Mouse (Mus musculus) ovary, postnatal 14 days (tissue): ENCODE measurements around the gene Elp4.

Source experiments
- DNase-seq: peaks from one replicate; pipeline ENCODE4 v3.0.0; 2022; ENCODE audit warnings: low spot score

The Elp4 gene

DNA sequence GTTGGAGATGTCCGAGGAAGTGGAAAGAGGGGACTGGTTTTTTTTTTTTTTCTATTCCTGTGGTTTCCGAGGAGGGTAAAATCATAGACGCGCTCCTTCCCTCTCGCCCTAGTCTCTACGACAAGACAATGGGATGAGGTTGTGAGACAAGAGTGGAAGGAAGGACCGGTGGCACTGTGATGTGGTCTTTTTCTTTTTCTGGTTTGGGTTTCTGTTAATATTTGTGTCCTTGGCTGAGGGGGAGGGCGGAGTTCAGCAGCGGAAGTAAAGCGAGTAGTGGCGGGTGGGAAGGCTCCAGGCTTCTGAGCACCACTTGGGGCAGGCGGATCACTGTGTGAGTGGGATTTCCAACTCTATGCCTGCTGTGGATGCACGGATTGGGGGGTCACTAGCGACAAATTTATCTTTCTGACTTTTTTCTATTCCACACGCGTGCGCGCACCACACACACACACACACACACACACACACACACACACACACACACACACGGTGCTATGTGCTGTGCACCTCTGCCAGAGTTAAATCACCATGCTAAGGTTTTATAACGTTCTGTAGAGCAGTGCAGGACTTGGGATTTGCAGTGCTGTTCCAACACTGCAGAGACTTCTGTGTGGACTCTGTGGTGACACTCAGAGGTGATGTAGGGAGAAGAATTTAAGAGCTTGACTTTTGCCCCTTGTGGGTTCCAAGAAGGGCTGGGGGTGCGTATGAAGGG lies 221.6 kb downstream of the Elp4 start:
- DNase-seq, result no peak

- no peak for DNase-seq
Measured at GRCm38 (mm10) chr2:105682011-105682501, 222.3 kb downstream of the Elp4 start.

DNA sequence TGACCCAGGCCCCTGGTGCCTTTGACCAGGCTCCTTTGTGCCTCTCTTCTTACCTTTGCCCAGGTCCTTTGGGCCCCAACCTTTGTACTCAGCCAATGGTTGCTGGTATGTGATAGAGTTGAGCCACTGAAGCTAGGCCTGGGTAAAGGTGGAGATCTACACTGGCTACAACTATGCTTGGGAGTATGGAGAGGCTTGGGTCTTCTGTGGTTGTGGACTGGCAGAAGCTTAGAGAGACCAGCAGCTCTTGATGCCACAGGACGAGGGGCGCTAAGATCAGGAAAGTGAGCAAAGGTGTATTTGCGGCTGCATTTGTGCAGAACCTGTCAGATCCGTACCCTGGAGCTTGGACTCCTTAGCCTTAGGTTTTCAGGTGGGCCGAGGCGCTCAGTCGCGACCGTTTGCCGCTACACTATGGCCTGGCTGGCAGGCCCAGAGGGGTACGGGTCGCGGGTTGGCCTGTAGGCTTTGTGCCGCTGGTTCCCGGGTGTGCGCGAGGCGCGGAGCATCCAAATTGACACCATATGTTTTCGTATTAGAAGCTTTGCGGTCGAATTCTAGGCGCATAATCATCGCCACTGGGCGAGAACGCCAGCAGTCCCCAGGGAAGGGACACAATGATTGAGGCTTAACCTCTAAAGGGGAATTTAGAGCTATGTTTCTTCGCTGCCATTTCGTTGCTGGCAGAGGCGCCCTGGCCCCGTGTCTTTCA lies 223.2 kb downstream of the Elp4 start:
- no peak for DNase-seq

GRCm38 (mm10) chr2:105680146-105680998 lies 224.0 kb downstream of the Elp4 start:
- DNase-seq, result no peak

- DNase-seq, result no peak
Measured at GRCm38 (mm10) chr2:105679331-105679730, 225.0 kb downstream of the Elp4 start.

GRCm38 (mm10) chr2:105678880-105679321 lies 225.5 kb downstream of the Elp4 start:
- no peak for DNase-seq

GRCm38 (mm10) chr2:105678306-105678705 lies 226.1 kb downstream of the Elp4 start:
- no peak for DNase-seq

DNA sequence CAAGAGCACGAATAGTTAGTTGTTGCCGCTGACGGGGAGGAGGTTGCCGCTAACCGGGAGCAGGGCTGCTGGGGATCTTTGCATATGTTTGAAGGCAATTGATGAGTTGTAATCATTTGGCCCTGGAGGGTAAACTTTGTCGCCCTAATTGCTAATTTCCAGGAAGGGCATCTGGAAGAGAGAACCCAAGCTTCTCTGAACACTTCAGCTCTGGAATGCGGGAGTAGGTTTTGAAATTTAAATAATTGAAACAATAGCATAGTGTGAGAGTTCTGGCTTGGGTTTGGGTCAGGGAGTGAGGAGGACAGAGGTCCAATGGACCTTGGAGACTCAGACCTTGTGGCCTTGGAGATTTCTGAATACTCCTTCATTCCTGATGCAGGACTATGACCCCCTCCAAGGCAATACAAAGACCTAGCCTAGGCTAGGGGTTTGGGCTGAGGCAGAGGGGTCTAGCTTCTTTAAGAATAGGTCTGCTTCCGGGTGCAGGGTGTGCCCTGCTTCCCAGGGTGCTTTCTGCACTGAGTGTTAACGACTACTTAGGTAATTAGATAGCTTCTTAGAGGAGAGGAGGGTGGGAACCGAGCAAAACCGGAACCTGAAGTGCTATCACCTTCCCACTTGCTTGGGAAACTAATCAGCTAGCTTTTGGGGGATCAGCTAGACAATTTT lies 226.8 kb downstream of the Elp4 start:
- no peak for DNase-seq

GRCm38 (mm10) chr2:105676909-105677433 lies 227.4 kb downstream of the Elp4 start:
- DNase-seq, result no peak

- DNase-seq, result no peak
Measured at GRCm38 (mm10) chr2:105676080-105676908, 228.1 kb downstream of the Elp4 start.

- DNase-seq, result no peak
Measured at GRCm38 (mm10) chr2:105675730-105676079, 228.7 kb downstream of the Elp4 start.

DNA sequence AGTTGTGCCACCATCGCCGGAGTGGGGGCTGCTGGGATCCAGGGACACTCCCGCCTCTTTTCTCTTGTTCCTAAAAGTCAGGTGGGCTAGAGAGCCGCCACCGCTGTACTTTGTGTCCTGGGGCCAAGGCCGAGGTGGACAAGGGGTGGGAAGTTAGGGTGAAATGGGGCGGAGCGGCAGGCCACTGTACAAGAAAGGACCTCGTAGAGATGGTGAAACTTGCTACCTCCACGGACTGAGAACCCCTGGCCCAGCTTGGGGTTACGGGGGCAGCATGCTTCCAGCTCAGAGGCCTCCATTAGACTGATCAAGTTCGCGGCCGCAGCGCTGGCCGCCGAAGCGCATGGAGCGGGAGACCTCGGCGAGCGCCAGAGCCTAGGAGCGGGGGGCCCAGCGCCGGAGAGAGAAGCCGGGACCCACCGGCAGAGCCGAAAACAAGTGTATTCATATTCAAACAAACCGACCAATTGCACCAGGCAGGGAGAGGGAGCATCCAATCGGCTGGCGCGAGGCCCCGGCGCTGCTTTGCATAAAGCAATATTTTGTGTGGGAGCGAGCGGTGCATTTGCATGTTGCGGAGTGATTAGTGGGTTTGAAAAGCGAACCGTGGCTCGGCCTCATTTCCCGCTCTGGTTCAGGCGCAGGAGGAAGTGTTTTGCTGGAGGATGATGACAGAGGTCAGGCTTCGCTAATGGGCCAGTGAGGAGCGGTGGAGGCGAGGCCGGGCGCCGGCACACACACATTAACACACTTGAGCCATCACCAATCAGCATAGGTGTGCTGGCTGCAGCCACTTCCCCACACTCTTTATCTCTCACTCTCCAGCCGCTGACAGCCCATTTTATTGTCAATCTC lies 229.3 kb downstream of the Elp4 start:
- DNase-seq, result no peak

DNA sequence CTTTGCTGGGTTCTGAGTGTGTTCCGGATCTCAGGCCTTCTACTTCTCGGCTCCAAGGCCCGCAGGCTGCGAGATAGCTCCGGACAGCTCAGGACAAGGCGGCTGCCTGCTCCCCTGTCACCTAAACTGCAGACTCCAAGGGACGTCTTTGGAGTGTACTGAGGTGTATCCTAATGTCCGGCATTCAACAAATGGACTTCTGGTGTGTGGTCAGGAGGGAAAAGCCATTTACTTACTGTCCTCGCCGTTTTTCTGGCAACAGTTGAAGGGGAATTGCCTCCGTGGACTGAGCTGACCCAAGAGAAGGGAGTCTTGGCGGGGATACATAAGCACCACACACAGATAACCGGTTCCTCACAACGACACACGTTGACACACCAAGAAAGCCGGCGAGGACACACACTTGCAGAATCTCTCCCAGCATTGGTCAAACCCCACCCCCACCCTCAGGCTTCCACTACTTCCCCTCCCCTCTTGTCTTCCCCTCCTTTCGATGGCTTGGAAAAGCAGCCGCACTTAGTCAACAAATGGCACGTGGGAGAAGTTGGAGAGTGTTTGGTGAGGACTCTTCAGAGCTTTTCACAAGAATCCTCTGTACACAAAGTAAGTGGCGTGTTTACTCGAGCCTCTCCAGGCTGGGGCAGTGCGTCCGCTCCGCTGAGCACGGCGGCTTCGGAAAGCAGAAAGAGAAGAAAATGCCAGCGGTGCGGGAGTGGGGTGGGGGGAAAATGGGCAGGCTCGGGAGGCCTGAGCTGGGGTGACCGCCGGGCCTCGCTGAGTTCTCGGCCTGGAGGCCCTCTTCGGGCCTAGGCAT lies 230.1 kb downstream of the Elp4 start:
- DNase-seq, result no peak

GRCm38 (mm10) chr2:105673631-105674060 lies 230.7 kb downstream of the Elp4 start:
- no peak for DNase-seq

DNA sequence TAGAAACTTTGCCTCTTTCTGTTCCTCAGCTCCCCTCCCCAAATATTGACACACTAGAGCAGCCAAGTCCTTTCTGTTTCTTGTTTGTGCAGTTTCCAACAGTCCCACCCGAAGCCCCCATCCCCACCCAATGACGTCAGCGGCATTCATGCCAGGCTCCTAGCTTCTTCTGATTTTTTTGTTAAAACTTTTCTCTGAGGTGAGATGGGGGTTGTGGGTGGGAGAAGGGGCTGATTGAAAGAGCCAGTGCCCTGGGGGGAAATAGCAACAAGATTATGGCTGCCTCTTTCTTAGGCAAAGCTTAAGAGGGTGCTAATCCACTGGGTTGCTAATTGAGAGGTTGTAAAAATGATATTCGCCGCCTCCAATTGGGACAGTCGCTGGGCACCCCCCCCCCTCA lies 231.3 kb downstream of the Elp4 start:
- DNase-seq, result no peak

DNA sequence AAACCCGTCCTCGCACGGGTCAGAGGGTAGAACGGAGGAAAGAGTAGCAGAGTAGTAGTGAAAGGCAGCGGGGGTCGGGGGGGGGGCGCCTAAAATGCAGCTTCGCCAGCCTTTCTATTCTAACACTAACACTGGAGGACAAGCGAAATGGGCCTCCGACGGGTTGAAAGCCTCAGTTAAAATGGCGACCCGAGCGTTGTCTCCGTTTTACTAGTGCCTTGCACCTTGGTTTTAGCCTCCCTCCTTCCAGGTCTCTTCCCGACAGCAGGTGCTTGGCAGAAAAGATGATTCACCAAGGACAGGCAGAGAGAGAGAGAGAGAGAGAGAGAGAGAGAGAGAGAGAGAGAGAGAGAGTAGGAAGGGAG lies 231.8 kb downstream of the Elp4 start:
- no peak for DNase-seq

GRCm38 (mm10) chr2:105671798-105672595 lies 232.4 kb downstream of the Elp4 start:
- no peak for DNase-seq

DNA sequence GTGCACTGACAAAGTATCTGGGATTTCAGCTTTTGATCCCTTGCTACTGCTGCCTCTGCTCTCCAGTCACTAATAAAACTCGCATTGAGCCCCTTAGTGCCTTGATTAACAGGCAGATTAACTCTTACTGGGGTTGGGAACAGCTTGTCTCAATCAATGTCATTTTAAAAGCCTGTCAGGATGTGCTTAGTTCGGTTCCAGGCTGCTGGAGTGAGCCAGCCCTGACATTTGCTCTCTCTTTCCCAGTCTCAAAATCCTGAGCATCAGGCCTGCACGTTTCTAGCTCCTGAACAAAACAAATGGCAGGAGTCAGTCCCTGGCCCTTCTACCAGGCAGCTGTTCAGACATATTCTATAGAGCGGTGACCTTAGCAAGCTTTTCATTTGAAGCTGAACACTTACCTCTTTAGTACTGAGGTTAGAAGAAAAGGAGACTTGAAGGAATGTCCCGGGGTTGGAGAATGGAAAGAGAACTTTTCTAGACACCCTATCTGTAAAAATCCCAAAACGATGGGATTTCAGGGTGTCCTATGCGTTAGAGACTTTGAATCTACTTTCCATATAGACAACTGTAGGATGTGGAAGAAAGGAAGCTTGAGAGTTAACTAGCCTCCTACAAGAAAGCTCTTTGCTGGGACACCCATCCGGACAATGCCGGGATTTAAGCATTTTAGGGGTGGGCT lies 233.1 kb downstream of the Elp4 start:
- no peak for DNase-seq
